Mouse (Mus musculus): ENCODE results near the gene Arhgef18.

The Arhgef18 gene

GRCm38 (mm10) chr8:3467006-3467885 lies 74.4 kb downstream of the Arhgef18 start, which contains the start of gene Pex11g:
Pex11g (minus strand) TSS chr8:3467680.
- DNase-seq = peak; percentile 97

- no peak for DNase-seq
Observed at GRCm38 (mm10) chr8:3467886-3468545, 75.2 kb downstream of the Arhgef18 start.

GRCm38 (mm10) chr8:3468838-3469237 lies 76.0 kb downstream of the Arhgef18 start:
- DNase-seq = no peak

DNA sequence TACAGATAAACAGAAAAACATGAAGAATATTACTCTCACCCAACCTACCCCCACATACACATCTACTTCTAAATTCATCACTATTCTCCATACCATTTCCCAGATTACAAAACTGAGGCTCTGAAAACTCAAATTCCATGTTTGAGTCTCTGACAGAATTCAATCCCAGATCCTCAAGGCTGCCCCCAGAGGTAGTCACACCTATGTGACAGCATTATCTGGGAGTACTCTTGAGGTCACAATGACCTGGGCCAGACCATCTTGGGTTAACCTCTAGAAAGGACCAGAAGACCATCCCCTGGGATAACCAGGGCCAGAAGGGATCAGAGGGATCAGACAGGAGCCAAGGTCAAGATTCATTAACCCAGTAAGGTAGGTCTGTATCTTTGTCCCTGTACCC lies 77.8 kb downstream of the Arhgef18 start, which contains the start of gene Tex45:
Gene Tex45 (plus strand): TSS at position 301 of the 400 bp plus-strand sequence.
- no peak for DNase-seq

DNA sequence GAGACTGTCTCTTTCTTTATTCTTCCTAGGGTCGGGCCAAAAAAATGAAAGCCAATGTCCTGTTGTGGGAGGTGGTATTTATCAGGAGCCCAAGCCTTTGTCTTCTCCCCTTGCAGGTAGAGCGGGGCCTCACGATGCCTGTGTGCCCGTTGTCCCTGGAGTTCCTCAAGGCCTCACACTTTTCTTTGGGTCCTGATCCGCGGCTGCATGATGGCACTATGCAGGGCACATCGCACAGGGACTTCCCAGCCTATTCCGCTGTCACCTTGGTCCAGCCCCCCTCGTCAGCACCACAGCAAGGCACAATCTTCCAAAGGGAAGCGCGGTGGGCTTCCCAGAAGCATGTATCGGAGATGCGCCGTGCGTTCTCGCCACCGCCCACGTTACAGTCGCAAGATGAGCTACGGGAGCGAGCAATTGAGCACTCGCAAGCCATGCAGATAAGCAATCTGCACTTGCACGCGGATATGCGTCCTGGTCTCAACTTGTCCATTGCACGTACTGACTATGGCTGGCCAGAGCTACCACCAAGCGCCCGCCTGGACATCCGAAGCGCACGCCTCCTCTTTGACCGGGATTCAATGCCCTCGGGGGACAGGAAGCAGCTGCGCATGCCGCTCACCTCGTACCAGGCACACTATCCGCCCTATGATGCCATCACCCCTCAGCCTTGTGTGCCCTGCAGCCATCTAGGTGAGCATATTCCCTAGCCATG lies 83.1 kb downstream of the Arhgef18 start:
- peak; percentile 48 for DNase-seq

DNA sequence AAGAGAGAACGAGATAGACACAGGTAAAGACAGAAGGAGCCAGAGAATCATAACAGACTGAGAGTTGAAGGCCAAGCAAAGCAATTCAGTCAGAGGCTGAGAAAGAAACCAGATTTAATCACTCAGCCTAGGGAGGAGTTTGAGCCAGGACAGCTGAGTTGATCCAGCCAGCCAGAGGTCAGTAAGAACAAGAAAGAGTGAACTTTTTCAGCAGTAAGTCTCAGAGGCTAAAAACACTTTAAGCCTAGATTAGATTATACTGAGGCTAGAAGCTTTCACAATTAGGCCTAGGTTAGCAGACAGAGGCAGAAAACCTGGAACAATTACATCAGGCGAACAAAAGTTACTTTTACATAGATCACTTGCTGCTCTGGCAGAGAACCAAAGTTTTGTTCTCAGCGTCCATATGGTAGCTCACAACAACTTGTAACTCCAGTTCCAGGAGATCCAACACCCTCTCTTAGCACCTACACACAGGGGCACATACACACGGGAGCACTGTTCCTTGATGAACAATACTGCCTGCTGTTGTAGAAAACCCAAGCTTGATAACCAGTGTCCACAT lies 87.5 kb downstream of the Arhgef18 start:
- DNase-seq = no peak

- no peak for DNase-seq
Observed at GRCm38 (mm10) chr8:3481605-3482004, 88.8 kb downstream of the Arhgef18 start.

DNA sequence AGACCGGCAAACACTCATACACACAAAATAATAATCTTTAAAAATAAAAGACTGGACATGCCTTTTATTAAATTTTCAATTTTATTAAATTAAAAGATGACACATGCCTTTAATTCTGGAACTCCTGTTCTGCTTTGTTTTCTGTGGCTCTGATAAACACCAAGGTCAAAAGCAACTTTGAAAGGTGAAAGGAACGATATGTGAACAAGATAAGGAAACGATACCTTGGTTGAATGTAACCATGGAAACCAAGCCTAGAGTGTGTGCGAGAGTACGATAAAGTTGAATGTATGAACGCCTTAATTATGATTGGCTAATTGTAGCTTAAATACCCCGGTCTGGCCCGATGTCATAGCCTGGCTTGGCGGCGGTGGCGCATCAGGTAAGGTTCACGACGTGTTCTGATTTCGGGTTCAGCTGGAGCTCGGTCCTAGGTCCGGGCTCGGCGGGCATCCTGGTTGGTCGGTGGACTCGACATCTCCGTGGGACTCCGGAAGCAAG lies 89.5 kb downstream of the Arhgef18 start:
- no peak for DNase-seq

- DNase-seq = no peak
Observed at GRCm38 (mm10) chr8:3483546-3483945, 90.7 kb downstream of the Arhgef18 start.

DNA sequence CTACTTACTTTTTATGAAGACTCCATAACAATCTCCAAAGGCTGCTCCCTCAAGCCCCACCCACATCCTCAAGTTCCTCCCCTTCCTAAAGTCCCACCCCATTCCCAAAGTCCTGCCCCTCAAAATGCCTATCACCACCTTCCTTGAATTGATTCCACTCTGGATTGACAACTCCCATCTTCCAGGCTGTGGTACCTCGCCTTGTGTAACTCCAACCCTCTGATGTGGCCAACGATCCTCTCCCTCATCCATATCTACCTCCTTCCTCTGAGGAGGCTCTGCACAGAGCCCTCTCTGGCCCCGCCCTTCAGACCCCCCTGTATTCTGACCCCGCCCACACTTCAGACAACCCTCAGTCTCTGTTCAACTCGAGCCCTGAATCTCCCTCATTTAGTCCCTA lies 92.4 kb downstream of the Arhgef18 start:
- DNase-seq = no peak

- DNase-seq = peak; percentile 92
Observed at GRCm38 (mm10) chr8:3492901-3493844, 100.4 kb downstream of the Arhgef18 start, which contains the start of gene Zfp358. Zfp358 (plus strand) TSS chr8:3493138.

GRCm38 (mm10) chr8:3493845-3494208 lies 101.0 kb downstream of the Arhgef18 start:
- DNase-seq = no peak

DNA sequence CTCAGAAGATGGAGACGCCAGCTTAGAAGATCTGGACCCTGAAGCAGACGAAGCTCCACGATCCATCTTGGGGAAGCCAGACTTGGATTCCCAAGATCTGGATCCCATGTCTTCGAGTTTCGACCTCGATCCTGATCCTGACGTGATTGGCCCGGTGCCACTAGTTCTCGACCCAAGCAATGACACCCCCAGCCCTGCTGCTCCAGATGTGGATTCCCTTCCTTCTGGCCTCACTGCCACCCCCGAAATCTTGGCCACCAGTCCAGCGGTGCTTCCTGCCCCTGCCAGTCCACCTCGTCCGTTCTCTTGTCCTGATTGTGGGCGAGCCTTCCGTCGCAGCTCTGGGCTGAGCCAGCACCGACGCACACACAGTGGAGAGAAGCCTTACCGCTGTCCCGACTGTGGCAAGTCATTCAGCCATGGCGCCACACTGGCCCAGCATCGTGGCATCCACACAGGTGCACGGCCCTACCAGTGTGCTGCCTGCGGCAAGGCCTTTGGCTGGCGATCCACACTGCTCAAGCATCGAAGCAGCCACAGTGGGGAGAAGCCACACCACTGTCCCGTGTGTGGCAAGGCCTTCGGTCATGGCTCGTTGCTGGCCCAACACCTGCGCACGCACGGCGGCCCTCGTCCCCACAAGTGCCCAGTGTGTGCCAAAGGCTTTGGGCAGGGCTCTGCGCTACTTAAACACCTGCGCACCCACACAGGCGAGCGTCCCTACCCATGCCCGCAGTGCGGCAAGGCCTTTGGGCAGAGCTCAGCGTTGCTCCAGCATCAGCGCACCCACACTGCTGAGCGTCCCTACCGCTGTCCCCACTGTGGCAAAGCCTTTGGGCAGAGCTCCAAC lies 103.0 kb downstream of the Arhgef18 start:
- no peak for DNase-seq

DNA sequence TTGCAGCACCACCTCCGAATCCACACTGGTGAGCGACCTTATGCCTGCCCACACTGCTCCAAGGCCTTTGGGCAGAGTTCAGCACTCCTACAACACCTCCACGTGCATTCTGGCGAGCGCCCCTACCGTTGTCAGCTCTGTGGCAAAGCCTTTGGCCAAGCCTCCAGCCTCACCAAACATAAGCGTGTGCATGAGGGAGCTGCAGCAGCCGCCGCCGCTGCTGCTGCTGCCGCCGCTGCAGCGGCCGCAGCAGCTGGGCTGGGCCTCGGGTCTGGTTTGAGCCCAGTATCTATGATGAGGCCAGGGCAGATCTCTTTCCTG lies 103.6 kb downstream of the Arhgef18 start:
- DNase-seq = no peak

- DNase-seq = no peak
Observed at GRCm38 (mm10) chr8:3498583-3498982, 105.8 kb downstream of the Arhgef18 start.

DNA sequence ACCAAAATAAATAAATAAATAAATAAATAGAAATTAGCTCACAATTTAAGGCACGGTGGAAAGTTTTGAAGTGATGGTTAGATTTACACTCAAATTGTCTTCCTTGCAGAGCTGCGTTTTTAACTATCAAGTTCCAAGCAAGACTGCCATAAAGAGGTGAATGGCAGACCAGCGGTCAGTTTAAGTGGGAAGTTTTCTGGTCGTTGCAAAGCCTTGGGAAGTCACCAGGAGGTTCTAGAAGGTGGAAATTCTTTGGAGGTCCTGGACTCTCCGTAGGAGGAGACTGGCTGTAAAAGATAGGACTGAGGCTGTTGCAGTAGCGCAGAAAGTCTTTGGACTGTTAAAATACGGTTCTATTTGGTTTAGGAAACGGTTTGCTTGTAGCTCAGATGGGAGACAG lies 106.9 kb downstream of the Arhgef18 start:
- DNase-seq = no peak

DNA sequence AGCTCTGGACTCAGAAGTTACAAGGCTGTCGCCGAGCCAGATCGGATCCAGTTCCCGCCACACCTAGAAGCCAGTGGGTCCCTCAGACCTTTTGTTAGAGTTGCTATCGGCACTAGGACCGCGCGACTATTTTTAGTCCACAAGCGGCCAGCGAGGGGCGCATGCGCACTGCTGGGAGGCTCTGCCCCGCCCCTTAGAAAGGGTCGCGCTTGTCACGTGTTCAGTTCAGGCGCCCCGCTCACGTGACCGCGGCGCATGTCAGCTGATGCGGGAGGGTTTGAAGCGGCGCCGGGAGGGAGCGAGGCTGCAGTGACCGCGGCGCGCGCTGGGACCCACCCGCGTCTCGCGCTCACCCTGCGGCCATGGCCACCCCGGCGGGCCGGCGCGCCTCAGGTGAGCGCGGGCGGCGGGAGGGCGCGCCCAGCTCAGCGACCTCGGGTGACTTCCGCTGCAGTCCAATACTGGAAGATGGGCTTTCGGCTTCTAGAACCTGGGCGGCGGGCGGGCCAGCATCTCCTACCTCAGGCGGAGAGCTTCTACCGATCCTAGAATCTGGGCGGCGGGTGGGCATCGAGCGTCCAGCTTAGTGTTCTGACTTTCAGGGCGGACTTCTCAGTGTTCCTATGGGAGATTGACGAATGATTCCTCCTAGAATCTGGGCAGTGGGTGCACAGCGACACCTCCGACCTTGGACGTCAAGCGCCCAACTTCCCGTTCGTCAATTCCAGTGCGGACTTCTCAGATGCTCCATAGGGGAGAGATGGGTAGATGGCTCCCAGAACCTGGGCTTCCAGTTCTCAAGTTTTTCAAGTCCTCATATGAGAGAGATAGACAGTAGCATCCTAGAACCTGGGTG lies 107.7 kb downstream of the Arhgef18 start, which contains the start of gene Mcoln1:
Gene Mcoln1 (plus strand): TSS at position 223 of the 856 bp plus-strand sequence.
- DNase-seq = peak; percentile 99

DNA sequence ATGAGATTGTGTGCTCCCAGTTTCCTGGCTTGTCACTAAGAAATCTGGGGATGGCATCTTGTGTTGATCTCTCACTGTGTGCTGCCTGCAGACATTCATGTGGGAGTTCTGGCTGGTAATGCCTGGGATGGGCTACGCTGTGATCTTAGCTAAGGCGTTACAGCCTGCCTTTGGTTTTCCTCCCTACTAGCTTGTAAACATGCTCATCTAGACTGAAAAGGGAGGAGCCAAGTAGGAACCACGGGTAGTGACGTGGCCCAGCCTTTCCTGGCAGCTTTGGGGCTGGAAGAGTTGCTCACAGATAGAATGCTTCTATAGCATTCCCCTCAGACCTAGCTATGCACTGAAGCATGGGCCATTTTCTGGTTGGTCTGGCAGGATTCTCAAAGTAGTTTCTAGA lies 109.4 kb downstream of the Arhgef18 start:
- no peak for DNase-seq
